8 mouse cellular contexts compared by ENCODE assay signal in the genomic region with DNA sequence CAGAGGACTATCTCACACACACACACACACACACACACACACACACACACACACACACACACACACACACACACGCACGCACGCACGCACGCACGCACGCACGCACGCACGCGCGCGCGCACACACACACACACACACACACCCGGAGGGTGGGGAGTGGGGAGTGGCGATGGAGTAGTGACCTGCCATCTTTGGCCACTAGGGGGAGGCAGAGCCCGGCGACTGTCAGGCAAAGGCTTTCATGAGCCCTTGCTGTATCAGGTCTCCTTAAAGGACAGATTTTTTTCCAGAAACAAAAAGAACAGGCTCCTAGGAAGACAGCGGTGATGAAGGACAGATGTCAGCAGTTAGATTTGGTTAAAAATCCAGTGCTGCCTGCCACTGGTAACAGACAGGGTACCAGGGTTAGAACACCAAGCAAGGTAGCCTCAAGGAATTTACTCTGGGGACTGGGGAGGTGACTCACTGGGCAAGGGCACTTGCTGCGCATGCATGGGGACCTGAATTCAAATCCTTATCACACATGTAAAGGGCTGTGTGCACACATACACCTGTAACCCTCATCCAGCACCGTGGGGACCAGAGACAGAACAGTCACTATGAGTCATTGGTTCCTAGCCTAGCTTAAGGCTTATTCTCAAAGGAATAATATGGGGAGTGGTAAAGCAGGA. TPM values are rescaled to one million over a fixed set of nuclear protein-coding genes. Genes with fewer than 3 reads are reported as not detected.
DNase-seq lines count a peak whose midpoint lies in the region; ATAC-seq and TF ChIP-seq lines count a peak whose summit lies in the region.

No protein-coding gene starts in this region.

- H3K4me3 ChIP-seq in megakaryocyte, embryonic 14.5 days (replicated peaks) = peak overlapping the region; percentile 62

- H3K27me3 ChIP-seq in Patski = no peaks in the 10 kb centered on the region
- peaks cover 22% of the 10 kb centered on the region for H3K27me3 ChIP-seq in megakaryocyte, embryonic 14.5 days (replicated peaks)

- 0 out of 2 replicates have a peak, but pooled peaks cover 5% of the 10 kb centered on the region for H3K4me1 ChIP-seq in megakaryocyte, embryonic 14.5 days

- H3K36me3 ChIP-seq in megakaryocyte, embryonic 14.5 days (replicated peaks; ENCODE audit: low read length) = no peaks in the 10 kb centered on the region

- CTCF ChIA-PET in Patski (lab: Charles Lee) = interaction anchor here (0.7 to 1.3 kb wide), 2 partner anchors 51 to 59 kb away, joined by 3 read pairs; no protein-coding TSS in a partner anchor

- in situ Hi-C loops in Patski (cut with MboI; ENCODE audit: low pct_unique_long_range_greater_than_20kb) = no loop called here

- no peaks in the 10 kb centered on the region for H3K9me3 ChIP-seq in megakaryocyte, embryonic 14.5 days

- ATAC-seq in Patski = peak; percentile 51

- peak; percentile 85 for TF ChIP-seq CTCF in Patski (IDR thresholded peaks at IDR 0.05)

- DNase-seq in Patski (ENCODE audit: low read depth, low spot score) = no peak
- DNase-seq in cerebellum, adult 9-10 months = peak; percentile 90
- peak; percentile 75 to 95 for DNase-seq in frontal cortex, adult 2 months (ENCODE audit: extremely low spot score in 1 of 2, low spot score in 1 of 2)
- DNase-seq in hindlimb bud, embryonic 11.5 days (ENCODE audit: extremely low spot score, low read depth, low spot score) = peak; percentile 67
- DNase-seq in left cerebral cortex, adult 8-10 months (ENCODE audit: low spot score in 2 of 2) = peak; percentile 79 to 84
- DNase-seq in right cerebral cortex, postnatal 10 days (ENCODE audit: low spot score in 2 of 2) = peak; percentile 91 to 93
- DNase-seq in urinary bladder, postnatal 36 days (ENCODE audit: low spot score in 2 of 2) = peak; percentile 35 to 69

- POLR2A ChIA-PET in Patski (lab: Charles Lee) = no interaction called here

RNA-seq across cellular contexts. Expression of gene Radil, which starts 6.6 kb away (rescaled TPM):
- polyA plus RNA-seq in Patski (2021) = 0.42 TPM
- 17.3 and 20.1 TPM in 2 replicates for polyA plus RNA-seq in frontal cortex, adult 2 months (2012; rRNA removed)
- total RNA-seq in left cerebral cortex, adult 8-10 months (2022) = 10 to 100 TPM; 15.1 to 24.0 (median 17.9) TPM
- polyA plus RNA-seq in megakaryocyte, embryonic 14.5 days (2012; ENCODE audit: insufficient read depth, low replicate concordance) = 1.9 TPM in 1 of 2 replicates, not detected in the other

RNA-seq across cellular contexts. Expression of gene Papolb, which starts 27.7 kb away (rescaled TPM):
- polyA plus RNA-seq in Patski (2021) = 0.04 TPM
- polyA plus RNA-seq in frontal cortex, adult 2 months (2012; rRNA removed) = 0.36 and 0.42 TPM in 2 replicates
- under 1 TPM; 0.58 to 0.81 (median 0.66) TPM for total RNA-seq in left cerebral cortex, adult 8-10 months (2022)
- not detected in 2 replicates for polyA plus RNA-seq in megakaryocyte, embryonic 14.5 days (2012; ENCODE audit: insufficient read depth, low replicate concordance)

RNA-seq across cellular contexts. Expression of gene Mmd2, which starts 51.1 kb away (rescaled TPM):
- not detected for polyA plus RNA-seq in Patski (2021)
- 108 and 118 TPM in 2 replicates for polyA plus RNA-seq in frontal cortex, adult 2 months (2012; rRNA removed)
- 10 to 100 TPM; 92.3 to 99.7 (median 96.6) TPM for total RNA-seq in left cerebral cortex, adult 8-10 months (2022)
- polyA plus RNA-seq in megakaryocyte, embryonic 14.5 days (2012; ENCODE audit: insufficient read depth, low replicate concordance) = not detected in 2 replicates

Comparison
In these comparisons a context has a peak if more than half of its experiments do, and no peak if none do; other contexts are left out.
1. RNA of gene Mmd2, which starts 51.1 kb away (polyA plus RNA-seq): 108 to 118 TPM in frontal cortex, adult 2 months; not detected in Patski (single experiment) and not detected in megakaryocyte, embryonic 14.5 days; every median in the first group is over 100 times any median in the second.